Mouse (Mus musculus) erythroblast, embryonic 14.5 days (primary cell): ENCODE results near the gene Smarca5.

Experiments
- GATA1 ChIP-seq: IDR thresholded peaks from 2 replicates; pipeline ENCODE4 v1.6.1; 2012; ENCODE audit warnings: low read length, inconsistent platforms, mixed read lengths
- TAL1 ChIP-seq: IDR thresholded peaks from 3 replicates; pipeline ENCODE4 v1.6.1; 2012; ENCODE audit warnings: low read length, inconsistent platforms, mixed read lengths

DNA sequence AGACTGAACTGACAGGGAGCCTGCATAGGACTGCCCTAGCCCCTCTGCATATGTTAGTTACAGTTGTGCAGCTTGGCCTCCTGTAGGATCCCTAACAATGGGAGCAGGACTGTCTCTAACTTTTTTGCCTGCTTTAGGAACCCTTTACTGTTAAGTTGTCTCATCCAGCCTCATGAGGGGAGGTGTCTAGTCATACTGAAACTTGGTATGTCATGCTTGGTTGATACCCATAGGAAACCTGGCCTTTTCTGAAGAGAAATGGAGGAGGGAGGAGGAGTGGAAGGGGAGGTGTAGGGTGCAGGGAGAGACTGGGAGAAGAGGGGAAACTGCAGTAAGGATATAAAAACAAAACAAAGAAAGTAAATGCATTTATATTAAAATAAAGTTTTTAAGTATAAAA lies 7.0 kb downstream of the Smarca5 start:
- TF ChIP-seq TAL1 (no peak), GATA1 (no peak)
